Mouse (Mus musculus) lung, embryonic 15.5 days (tissue): ENCODE data around the gene Pes1. TPM values are rescaled to one million over a fixed set of nuclear protein-coding genes. Genes with fewer than 3 reads are reported as not detected.

Source experiments
- ATAC-seq: fragments of 200-750 bp; cut with Nextera tagmentation; 2 replicates; pipeline ENCODE4 v1.8.0; 2017; ENCODE audit warnings: moderate number of reproducible peaks, borderline replicate concordance; ENCODE audit not compliant: low FRiP score, low TSS enrichment; ENCODE audit errors: extremely low read depth
- H3K27ac ChIP-seq: fragments of 300-500 bp; sonication (generic); 2 replicates; pipeline ENCODE4 v1.5.1; 2015; ENCODE audit warnings: moderate library complexity, mild to moderate bottlenecking, inconsistent platforms
- H3K27me3 ChIP-seq: fragments of 300-500 bp; sonication (generic); 2 replicates; pipeline ENCODE4 v1.6.1; 2015; ENCODE audit warnings: inconsistent platforms
- H3K36me3 ChIP-seq: fragments of 300-500 bp; sonication (generic); 2 replicates; pipeline ENCODE4 v1.6.1; 2015; ENCODE audit warnings: inconsistent platforms
- H3K4me1 ChIP-seq: fragments of 300-500 bp; sonication (generic); 2 replicates; pipeline ENCODE4 v1.6.1; 2015; ENCODE audit warnings: inconsistent platforms
- H3K4me2 ChIP-seq: fragments of 300-500 bp; sonication (generic); 2 replicates; pipeline ENCODE4 v1.6.1; 2015; ENCODE audit warnings: inconsistent platforms, mild to moderate bottlenecking, moderate library complexity
- H3K4me3 ChIP-seq: fragments of 300-500 bp; sonication (generic); 2 replicates; pipeline ENCODE4 v1.5.1; 2015; ENCODE audit warnings: mild to moderate bottlenecking, inconsistent platforms
- H3K9ac ChIP-seq: fragments of 300-500 bp; sonication (generic); 2 replicates; pipeline ENCODE4 v1.6.1; 2015; ENCODE audit warnings: inconsistent platforms
- H3K9me3 ChIP-seq: fragments of 300-500 bp; sonication (generic); 2 replicates; pipeline ENCODE4 v1.6.1; 2016; ENCODE audit warnings: inconsistent platforms
- WGBS: fragments of 180-500 bp; shearing (Covaris S2); methylation state at CpG from one replicate; pipeline ENCODE4 v1.1.7; 2015; 5-methylcytosine and 5-hydroxymethylcytosine counted together
- polyA plus RNA-seq: library from polyadenylated mRNA; unstranded; fragments of >200 nt; fragmentation: Nextera tagmentation; extraction: Ambion mirVana; gene quantifications from 2 replicates; pipeline ENCODE4 v1.2.1, GENCODE M21; 2015

Pes1 gene
- polyA plus RNA-seq, 1 experiment from 2014 or later = 76.2 TPM

DNA sequence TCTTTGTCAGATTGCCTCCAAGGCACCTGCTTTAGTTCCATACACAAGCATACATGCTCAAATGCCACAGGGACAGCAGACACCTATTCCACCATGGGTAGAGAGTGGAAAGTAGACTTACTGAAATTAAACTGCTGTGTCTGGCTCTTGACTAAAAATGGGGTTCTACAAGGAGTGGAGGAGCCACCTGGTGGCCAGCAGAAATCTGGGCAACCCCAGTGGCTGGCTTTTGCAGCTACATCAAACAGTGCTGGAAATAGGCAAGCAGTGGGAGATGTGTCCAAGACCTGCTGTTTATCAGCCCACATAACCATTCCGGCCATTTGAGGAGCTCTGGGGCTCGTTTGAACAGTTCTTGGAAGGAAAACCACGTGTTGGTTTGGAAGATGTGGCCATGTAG, 6.1 kb downstream of the Pes1 start:
- peaks cover 12% of the 10 kb centered on the region for H3K4me1 ChIP-seq
- H3K27me3 ChIP-seq = no peaks in the 10 kb centered on the region
- H3K4me2 ChIP-seq = no peak overlapping the region
- no peak overlapping the region for H3K9ac ChIP-seq
- WGBS = 71% methylated on average over 3 of the region's 3 CpGs
- ATAC-seq = no peak
- H3K36me3 ChIP-seq = peaks cover 62% of the 10 kb centered on the region
- no peak overlapping the region for H3K4me3 ChIP-seq
- H3K27ac ChIP-seq = no peak overlapping the region
- H3K9me3 ChIP-seq = no peaks in the 10 kb centered on the region

DNA sequence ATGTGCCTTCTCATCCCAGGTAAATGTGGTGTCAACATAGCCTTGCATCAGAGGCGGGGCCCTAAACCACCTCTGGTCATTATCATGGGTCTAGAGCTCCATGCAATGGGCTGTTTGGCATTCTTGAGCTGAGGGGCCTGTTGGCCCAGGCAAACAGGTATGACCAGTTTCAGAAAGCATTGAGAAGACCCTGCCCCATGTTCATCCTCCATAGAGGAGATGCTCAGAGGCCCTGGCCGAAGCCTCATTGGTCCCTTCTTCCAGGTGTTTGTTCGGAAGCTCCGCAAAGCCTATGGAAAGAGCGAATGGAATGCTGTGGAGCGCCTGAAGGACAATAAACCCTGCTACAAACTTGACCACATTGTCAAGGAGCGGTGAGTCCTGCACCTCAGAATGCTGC, 6.6 kb downstream of the Pes1 start:
- Histone ChIP-seq H3K4me2 (no peak overlapping the region), H3K9me3 (no peaks in the 10 kb centered on the region), H3K36me3 (peaks cover 68% of the 10 kb centered on the region), H3K4me3 (no peak overlapping the region), H3K9ac (no peak overlapping the region), H3K27ac (no peak overlapping the region), H3K4me1 (peaks cover 7% of the 10 kb centered on the region), H3K27me3 (no peaks in the 10 kb centered on the region)
- WGBS = 92% methylated on average over 7 of the region's 7 CpGs
- ATAC-seq = no peak

DNA sequence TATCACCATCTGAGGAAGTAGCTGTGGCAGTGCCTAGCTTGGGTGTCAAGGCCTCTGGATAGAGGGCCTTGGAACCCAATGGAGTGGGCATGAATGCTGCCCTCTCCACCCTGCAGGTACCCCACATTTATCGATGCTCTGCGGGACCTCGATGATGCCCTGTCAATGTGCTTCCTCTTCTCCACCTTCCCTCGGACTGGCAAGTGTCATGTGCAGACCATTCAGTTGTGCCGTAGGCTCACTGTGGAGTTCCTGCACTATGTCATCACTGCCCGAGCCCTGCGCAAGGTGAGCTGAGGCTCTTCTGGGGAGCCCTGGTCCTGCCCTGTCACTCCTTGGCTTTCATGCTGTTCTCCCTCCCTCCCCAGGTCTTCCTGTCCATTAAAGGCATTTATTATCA, 9.3 kb downstream of the Pes1 start:
- no peaks in the 10 kb centered on the region for H3K27me3 ChIP-seq
- 91% methylated on average over 7 of the region's 7 CpGs for WGBS
- H3K9me3 ChIP-seq = no peaks in the 10 kb centered on the region
- ATAC-seq = no peak
- H3K9ac ChIP-seq = no peak overlapping the region
- H3K36me3 ChIP-seq = peaks cover 94% of the 10 kb centered on the region
- no peak overlapping the region for H3K27ac ChIP-seq
- H3K4me2 ChIP-seq = no peak overlapping the region
- H3K4me1 ChIP-seq = no peaks in the 10 kb centered on the region
- H3K4me3 ChIP-seq = no peak overlapping the region

DNA sequence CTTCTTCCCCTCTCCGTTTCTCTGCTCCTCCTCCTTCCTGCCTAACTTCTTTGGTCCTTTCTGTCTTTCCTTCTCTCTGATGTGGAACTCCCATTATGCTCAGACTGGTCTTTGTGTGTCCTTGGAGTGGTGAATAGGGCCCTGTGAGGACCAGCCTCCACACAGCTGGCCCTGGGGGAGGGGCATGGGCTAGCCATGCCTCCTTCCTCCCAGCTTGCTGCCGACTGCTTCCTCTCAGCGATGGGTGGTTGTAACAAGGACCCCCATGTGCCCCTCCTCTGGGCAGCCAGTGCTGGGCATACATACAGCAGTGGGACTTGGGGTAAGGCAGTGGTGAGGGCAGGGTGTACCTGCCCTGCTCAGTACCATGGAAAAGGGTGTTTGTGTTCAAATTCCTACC, 10.5 kb downstream of the Pes1 start:
- WGBS = 75% methylated on average over 3 of the region's 3 CpGs

DNA sequence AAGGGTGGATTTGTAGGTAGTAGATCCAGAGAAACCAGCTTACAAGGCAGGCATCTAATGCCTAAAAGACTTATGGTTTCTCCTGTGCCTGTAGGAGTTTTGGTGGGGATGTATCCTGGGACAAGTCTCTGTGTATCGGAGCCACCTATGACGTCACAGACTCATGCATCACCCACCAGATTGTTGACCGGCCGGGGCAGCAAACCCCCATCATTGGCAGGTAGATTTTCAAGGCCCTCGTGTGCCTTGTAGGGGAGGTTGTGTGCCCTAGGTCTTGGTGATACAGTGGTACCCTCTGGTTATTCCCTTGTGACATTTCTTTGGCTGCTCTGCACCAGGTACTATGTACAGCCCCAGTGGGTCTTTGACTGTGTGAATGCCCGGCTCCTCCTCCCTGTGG, 12.9 kb downstream of the Pes1 start, which contains the start of gene 4930556J24Rik:
4930556J24Rik (minus strand) TSS at position 101 of the 400 bp plus-strand sequence.
- no peak for ATAC-seq
- WGBS = 95% methylated on average over 6 of the region's 6 CpGs
- Histone ChIP-seq H3K4me1 (no peaks in the 10 kb centered on the region), H3K27me3 (no peaks in the 10 kb centered on the region), H3K9ac (no peak within 1 kb of the TSS), H3K4me2 (no peak within 1 kb of the TSS), H3K27ac (no peak within 1 kb of the TSS), H3K36me3 (peaks cover 85% of the 10 kb centered on the region), H3K4me3 (no peak within 1 kb of the TSS), H3K9me3 (no peaks in the 10 kb centered on the region)

More for the DNA sequence above, 10.5 kb downstream of the Pes1 start:
- no peaks in the 10 kb centered on the region for H3K27me3 ChIP-seq
- no peak overlapping the region for H3K4me3 ChIP-seq
- H3K9ac ChIP-seq = no peak overlapping the region
- peaks cover 98% of the 10 kb centered on the region for H3K36me3 ChIP-seq
- no peaks in the 10 kb centered on the region for H3K9me3 ChIP-seq
- H3K4me2 ChIP-seq = no peak overlapping the region
- ATAC-seq = no peak
- no peaks in the 10 kb centered on the region for H3K4me1 ChIP-seq
- H3K27ac ChIP-seq = no peak overlapping the region

DNA sequence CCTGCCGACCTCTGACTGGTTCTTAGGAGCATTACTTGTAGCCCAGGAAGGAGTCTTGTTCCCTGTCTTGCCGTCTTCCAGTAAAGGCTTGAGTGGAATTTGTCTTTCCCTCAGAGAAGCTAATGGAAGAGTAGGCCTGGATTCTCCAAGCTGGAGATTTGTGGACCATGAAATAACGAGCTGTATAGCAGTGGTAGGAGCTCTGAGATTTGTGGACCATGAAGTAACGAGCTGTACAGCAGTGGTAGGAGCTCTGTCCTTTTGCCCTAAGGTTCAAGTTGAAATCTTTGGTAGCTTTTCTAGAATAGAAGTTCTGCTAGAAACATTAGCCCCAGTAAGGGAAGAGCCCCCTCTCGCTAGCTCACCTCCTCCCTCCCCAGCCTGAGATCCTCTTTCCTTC, 14.6 kb downstream of the Pes1 start:
- no peaks in the 10 kb centered on the region for H3K9me3 ChIP-seq
- H3K9ac ChIP-seq = no peak overlapping the region
- peaks cover 13% of the 10 kb centered on the region for H3K27me3 ChIP-seq
- no peak overlapping the region for H3K4me2 ChIP-seq
- H3K36me3 ChIP-seq = peaks cover 68% of the 10 kb centered on the region
- no peak overlapping the region for H3K4me3 ChIP-seq
- WGBS = 87% methylated on average over 5 of the region's 5 CpGs
- no peak overlapping the region for H3K27ac ChIP-seq
- no peak for ATAC-seq
- no peaks in the 10 kb centered on the region for H3K4me1 ChIP-seq

DNA sequence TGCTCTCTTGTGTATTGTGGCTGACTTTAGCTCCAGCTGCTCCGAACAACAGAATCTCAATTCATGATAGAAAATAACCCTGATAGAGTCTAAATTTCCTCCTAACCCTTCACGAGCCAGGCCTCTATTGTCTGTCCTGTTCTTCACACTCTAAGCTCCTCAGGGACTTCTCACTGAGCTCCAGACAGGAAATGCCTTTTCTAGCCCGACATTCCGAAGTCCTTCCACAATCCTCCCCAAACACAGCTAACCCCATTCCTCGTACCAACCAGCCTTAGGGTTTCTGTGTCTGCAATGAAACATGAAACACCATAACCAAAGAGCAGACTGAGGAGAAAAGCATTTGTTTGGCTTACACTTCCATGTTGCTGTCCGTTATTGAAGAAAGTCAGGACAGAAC, 17.8 kb downstream of the Pes1 start:
- Histone ChIP-seq H3K4me2 (no peak overlapping the region), H3K4me3 (no peak overlapping the region), H3K27me3 (peaks cover 29% of the 10 kb centered on the region), H3K36me3 (peaks cover 38% of the 10 kb centered on the region), H3K9me3 (no peaks in the 10 kb centered on the region), H3K4me1 (no peaks in the 10 kb centered on the region), H3K27ac (no peak overlapping the region), H3K9ac (no peak overlapping the region)
- ATAC-seq = no peak
- WGBS = 57% methylated on average over 6 of the region's 6 CpGs

DNA sequence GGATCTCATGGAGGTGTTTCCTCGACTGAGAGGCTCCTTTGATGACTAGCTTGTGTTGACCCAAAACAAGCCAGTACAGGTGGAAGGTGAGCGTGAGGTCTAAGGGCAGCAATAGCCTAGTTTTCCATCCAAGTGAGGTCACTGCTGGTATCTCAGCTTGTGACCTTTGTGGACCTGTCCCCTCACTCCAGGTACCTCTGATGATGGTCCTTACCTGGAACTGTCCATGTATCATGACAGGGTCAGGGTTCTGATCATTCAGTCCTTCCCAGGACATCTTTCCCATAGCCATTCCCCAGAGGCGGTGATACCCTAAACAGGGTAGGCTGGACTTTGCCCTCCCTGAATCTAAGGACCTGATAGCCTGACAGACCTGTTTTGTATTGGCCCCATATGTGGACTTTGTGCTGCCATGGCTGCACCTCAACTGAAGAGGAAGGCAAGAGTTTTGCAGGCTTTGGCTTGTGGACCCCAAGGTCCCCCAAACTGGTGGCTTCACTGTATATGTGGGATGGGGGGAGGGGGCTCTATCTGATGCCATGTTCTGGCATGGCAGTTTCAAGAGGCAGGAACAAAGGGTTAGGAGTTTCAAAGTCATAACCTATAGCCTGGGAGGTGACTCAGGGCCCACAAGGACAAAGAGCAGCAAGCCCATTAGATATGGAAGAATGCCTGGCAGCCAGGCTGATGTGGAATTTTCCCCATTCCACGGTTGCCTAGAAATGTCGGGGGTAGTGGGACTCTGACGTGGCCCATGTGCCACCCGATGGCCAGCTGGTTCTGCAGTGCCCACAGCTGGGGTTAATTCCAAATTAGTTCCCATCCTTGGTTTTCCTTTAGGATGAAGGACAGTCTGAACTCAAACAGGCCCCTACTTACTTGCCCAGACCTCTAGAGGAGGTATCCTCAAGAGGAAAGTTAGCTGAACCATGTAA, 18.8 kb downstream of the Pes1 start:
- H3K36me3 ChIP-seq = peaks cover 28% of the 10 kb centered on the region
- no peak for ATAC-seq
- H3K4me1 ChIP-seq = no peaks in the 10 kb centered on the region
- 57% methylated on average over 7 of the region's 7 CpGs for WGBS
- no peak overlapping the region for H3K4me3 ChIP-seq
- no peak overlapping the region for H3K9ac ChIP-seq
- no peak overlapping the region; the same call in 1 of the 2 replicates for H3K4me2 ChIP-seq
- peaks cover 29% of the 10 kb centered on the region for H3K27me3 ChIP-seq
- no peak overlapping the region for H3K27ac ChIP-seq
- H3K9me3 ChIP-seq = no peaks in the 10 kb centered on the region

DNA sequence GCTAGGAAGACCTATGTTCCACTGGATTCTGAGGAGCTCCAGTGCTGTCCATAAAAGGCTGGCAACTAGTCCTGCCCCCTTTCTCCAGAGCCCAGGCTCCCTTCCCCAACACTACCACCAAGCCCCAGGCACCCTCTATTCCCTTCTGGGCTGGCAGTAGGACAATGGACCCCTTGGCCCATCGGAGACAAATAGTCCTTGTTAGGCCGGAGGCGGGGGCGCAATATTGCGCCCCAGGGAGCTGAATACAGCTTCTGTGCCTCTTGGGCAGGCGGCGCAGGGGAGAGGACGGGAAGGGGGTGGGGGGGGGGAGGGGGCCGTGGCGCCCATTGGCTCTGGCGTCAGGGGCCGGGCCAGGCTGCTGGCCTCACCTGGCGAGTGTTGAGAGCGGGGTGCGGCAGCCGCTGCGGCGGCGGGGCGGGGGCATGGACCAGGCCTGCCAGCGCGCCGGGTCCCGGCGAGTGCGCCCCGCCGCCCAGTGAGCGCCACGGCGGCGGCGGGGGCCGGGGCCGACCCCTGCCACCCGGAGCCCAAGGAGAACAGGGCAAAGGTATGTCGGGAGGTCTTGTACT, 19.6 kb downstream of the Pes1 start, which contains the start of gene Gal3st1:
Gal3st1 (plus strand) TSS at position 346 of the 572 bp plus-strand sequence.
- Histone ChIP-seq H3K4me2 (peak within 1 kb of the TSS; percentile 52), H3K27me3 (peaks cover 29% of the 10 kb centered on the region), H3K27ac (peak within 1 kb of the TSS; percentile 52), H3K4me1 (no peaks in the 10 kb centered on the region), H3K36me3 (peaks cover 20% of the 10 kb centered on the region), H3K9ac (peak within 1 kb of the TSS; percentile 18; the same call in 1 of the 2 replicates), H3K4me3 (peak within 1 kb of the TSS; percentile 39), H3K9me3 (no peaks in the 10 kb centered on the region)
- under 1% methylated on average over 30 of the region's 37 CpGs for WGBS
- peak; percentile 59; the same call in 1 of the 2 replicates for ATAC-seq

DNA sequence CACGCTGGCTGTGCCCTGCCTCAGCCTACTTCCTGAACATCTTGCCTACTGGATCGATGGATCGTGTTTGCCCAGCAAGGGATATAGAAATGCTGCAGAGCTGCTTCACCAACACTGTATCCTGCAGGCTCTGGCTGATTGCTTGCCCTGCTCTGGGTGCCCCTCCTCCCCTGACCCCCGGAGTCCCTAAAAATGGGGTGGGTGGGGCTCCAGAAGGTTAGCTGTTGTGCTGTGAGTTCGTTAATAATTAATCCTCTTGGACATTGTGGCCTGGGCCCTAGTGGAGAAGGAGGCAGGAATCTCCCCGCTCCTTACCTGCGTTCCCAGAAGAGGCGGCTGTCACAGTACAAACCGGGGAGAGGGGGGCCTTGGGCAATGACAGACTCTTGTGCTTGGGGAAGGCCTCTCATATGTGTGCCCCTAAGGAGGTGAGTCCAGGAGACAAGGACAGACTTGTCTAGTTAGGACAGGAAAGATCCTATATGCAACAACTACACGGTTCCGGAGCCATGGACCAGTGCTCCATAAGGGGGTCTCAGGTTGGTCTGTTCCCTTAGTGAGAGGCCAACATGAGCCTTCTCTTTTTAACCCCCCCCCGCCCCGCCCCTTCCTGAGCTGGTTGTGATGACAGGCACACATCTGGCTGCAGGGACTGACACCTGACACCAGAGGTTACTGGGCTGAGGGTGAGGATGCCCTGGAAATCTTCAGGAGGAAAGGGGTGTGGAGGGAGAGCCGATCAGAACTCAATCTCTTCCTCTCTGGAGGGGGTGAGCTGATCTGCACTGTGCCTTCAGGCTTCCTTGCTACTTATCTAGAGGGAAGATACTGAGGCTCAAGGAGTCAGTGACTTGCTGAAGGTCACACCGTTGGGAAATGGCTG, 20.3 kb downstream of the Pes1 start:
- 11% methylated on average over 15 of the region's 15 CpGs for WGBS
- H3K27ac ChIP-seq = peak overlapping the region; percentile 49; the same call in 1 of the 2 replicates

DNA sequence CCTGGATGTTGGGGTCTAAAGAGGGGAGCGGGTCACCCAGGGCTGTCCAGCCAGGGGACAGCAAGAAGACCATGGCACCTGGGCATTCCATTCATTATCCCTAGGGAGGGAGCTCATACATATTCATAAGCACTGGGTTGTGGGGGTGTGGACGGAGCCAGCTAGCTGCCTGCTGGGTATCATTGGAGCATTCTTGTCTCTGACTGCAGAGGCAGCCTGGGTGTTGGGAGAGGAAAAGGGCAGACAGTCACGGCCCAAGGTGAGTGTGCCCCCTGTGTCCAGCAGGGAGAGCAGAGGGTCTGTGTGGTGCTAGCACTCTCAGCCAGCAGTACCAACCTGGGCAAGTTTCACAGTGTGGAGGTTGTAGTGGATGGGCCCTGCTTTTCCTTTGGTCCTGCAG, 26.0 kb downstream of the Pes1 start:
- Histone ChIP-seq H3K36me3 (no peaks in the 10 kb centered on the region), H3K27me3 (peaks cover 4% of the 10 kb centered on the region; the same call in 1 of the 2 replicates), H3K27ac (no peak overlapping the region), H3K4me3 (no peak overlapping the region), H3K4me2 (no peak overlapping the region), H3K4me1 (no peaks in the 10 kb centered on the region), H3K9ac (no peak overlapping the region), H3K9me3 (no peaks in the 10 kb centered on the region)
- no peak for ATAC-seq
- 52% methylated on average over 3 of the region's 3 CpGs for WGBS

More for the DNA sequence above, 20.3 kb downstream of the Pes1 start:
- Histone ChIP-seq H3K9me3 (no peaks in the 10 kb centered on the region), H3K4me1 (no peaks in the 10 kb centered on the region), H3K36me3 (peaks cover 12% of the 10 kb centered on the region), H3K4me2 (peak overlapping the region; percentile 52), H3K4me3 (peak overlapping the region; percentile 39), H3K27me3 (peaks cover 29% of the 10 kb centered on the region), H3K9ac (peak overlapping the region; percentile 18; the same call in 1 of the 2 replicates)
- peak; percentile 55 for ATAC-seq
